Mouse (Mus musculus) embryonic fibroblast, embryonic 13.5 days (primary cell): ENCODE measurements around the gene Car5b. TPM values are rescaled to one million over a fixed set of nuclear protein-coding genes. Genes with fewer than 3 reads are reported as not detected.

Experiments used
- H3K27ac ChIP-seq: 2 replicates; pipeline ENCODE4 v1.5.1; 2012; ENCODE audit warnings: low read length, control low read depth, inconsistent platforms; ENCODE audit not compliant: insufficient read depth
- H3K4me1 ChIP-seq: 2 replicates; pipeline ENCODE4 v1.6.1; 2011; ENCODE audit warnings: low read length; ENCODE audit not compliant: control insufficient read depth, insufficient read depth
- H3K4me3 ChIP-seq: 2 replicates; pipeline ENCODE4 v1.5.1; 2011; ENCODE audit warnings: mild to moderate bottlenecking, control low read depth, low read length; ENCODE audit not compliant: insufficient read depth
- CTCF ChIP-seq: IDR thresholded peaks from 2 replicates; pipeline ENCODE4 v1.5.1; 2011; ENCODE audit warnings: mild to moderate bottlenecking, control low read depth, low read length, moderate library complexity, borderline replicate concordance; ENCODE audit not compliant: insufficient read depth
- POLR2A ChIP-seq: IDR thresholded peaks from 2 replicates; pipeline ENCODE4 v1.6.1; 2011; ENCODE audit warnings: low read depth, mild to moderate bottlenecking, control low read depth, low read length, moderate library complexity
- polyA plus RNA-seq: library from polyadenylated mRNA; stranded (reverse); fragments of >200 nt; gene quantifications from 2 replicates; pipeline ENCODE4 v1.2.4, GENCODE M21; 2011; ENCODE audit warnings: low read depth; ENCODE audit not compliant: missing spikeins, insufficient read length

The Car5b gene
- 7.5 and 9.0 TPM in 2 replicates for polyA plus RNA-seq

- Histone ChIP-seq H3K27ac (no peak within 1 kb of the TSS), H3K4me1 (no peaks in the 10 kb centered on the region), H3K4me3 (peak within 1 kb of the TSS; percentile 42)
- TF ChIP-seq POLR2A (peak; percentile 38), CTCF (no peak)
Measured at GRCm38 (mm10) chrX:164027607-164028289, at the start of gene Car5b. TSS of gene Car5b (minus strand) at chrX:164027997.

DNA sequence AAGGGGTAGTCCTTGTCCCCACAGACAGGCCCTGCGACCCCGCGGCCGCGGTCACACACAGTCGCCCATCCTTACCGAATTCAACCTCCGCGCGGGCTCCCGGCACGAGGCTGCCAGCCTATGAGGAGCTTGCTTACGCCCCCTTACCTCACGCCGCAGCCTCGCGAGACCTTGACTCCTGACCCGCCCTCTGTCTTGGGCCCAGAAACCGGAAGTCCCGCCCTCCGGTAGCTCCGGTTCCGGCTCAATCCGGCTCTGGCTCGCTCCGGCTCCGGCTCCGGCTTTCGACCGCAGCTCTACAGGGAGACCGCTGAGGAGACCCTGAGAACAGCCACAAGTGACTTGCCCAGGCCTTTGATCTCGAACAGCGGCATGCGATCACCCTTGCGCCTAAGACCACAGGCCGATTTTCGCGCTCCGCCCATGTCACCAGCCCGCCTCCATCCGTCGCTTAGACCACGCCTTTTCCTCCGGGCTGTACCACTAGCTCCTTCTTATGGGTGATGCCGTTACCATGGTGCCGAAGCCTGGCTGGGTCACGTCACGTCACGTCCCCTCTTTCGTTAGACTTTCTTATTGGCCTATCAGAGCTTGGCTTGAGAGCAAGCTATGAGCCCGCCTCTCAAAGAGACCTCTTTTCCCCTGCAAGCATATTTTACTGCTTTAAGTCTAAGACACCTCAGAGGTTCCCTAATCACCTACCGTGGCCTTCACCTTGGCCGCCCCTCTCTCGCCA is 48.4 kb upstream of the Car5b start, which contains the start of gene Siah1b:
Gene Siah1b (minus strand): TSS at position 454 of the 736 bp plus-strand sequence.
- Histone ChIP-seq H3K27ac (peak within 1 kb of the TSS; percentile 94), H3K4me1 (no peaks in the 10 kb centered on the region), H3K4me3 (peak within 1 kb of the TSS; percentile 67)
- no peak for TF ChIP-seq CTCF
- TF ChIP-seq POLR2A = peak; percentile 46

- TF ChIP-seq POLR2A = no peak
- TF ChIP-seq CTCF = no peak
- no peak overlapping the region for H3K27ac ChIP-seq
Measured at GRCm38 (mm10) chrX:164068968-164069367, 41.2 kb upstream of the Car5b start.

GRCm38 (mm10) chrX:164066185-164066584 is 38.4 kb upstream of the Car5b start:
- TF ChIP-seq POLR2A (no peak), CTCF (peak; percentile 57; the same call in 1 of the 2 replicates)
- Histone ChIP-seq H3K4me3 (no peak overlapping the region), H3K27ac (no peak overlapping the region), H3K4me1 (no peaks in the 10 kb centered on the region)

More at GRCm38 (mm10) chrX:164068968-164069367, 41.2 kb upstream of the Car5b start:
- Histone ChIP-seq H3K4me3 (no peak overlapping the region), H3K4me1 (no peaks in the 10 kb centered on the region)

DNA sequence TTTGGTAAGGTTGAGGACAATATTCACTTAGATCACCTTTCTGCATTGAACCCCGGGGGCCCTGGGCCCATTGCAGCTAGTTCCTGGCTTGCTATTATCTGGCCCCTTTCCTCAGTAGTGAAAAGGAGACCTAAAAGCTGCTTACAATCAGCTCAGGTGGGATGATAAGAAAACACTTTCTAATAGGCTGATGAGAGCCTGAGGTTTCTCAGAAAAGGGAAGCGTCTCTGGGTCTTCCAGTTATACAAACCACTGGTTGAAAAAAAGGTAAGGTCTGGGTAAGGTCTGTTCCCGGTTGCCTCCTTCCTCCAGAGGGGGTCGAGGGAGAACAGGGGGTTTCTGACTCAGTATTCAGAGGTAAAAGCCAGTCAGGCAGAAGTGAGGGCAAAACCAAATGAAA is 31.3 kb upstream of the Car5b start:
- H3K4me3 ChIP-seq = no peak overlapping the region
- TF ChIP-seq POLR2A = no peak
- TF ChIP-seq CTCF = no peak
- H3K27ac ChIP-seq = no peak overlapping the region
- no peaks in the 10 kb centered on the region for H3K4me1 ChIP-seq

- Histone ChIP-seq H3K4me1 (no peaks in the 10 kb centered on the region), H3K27ac (no peak overlapping the region), H3K4me3 (no peak overlapping the region)
- TF ChIP-seq CTCF (no peak), POLR2A (no peak)
Measured at GRCm38 (mm10) chrX:164058523-164058922, 30.7 kb upstream of the Car5b start.

GRCm38 (mm10) chrX:164055726-164056125 is 27.9 kb upstream of the Car5b start:
- TF ChIP-seq CTCF = no peak
- TF ChIP-seq POLR2A = no peak
- Histone ChIP-seq H3K27ac (no peak overlapping the region), H3K4me3 (no peak overlapping the region), H3K4me1 (no peaks in the 10 kb centered on the region)

- TF ChIP-seq CTCF (no peak), POLR2A (no peak)
- H3K4me3 ChIP-seq = no peak overlapping the region
- no peak overlapping the region for H3K27ac ChIP-seq
- no peaks in the 10 kb centered on the region for H3K4me1 ChIP-seq
Measured at GRCm38 (mm10) chrX:164046736-164047135, 18.9 kb upstream of the Car5b start.

GRCm38 (mm10) chrX:164042069-164042468 is 14.3 kb upstream of the Car5b start:
- Histone ChIP-seq H3K4me3 (no peak overlapping the region), H3K4me1 (no peaks in the 10 kb centered on the region)
- TF ChIP-seq POLR2A = no peak
- TF ChIP-seq CTCF = no peak

DNA sequence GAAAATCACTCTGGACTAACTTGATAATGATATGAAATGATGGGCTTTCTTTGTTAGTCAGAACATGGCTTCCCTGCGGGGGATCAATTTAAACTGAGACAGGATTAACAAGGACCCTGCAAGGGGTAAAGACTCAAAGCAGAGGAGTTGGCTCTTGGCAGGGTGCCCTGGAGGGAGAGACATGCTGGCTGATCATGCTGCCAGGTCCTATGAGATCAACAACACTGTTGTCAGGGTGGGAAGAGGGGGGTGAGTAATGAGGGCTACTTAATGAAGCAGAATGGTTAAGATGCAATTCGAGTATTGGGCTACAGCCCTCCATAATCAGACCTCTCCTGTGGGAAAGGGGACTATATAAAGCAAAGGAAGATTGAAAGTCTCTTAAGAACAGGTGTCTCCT is 11.1 kb upstream of the Car5b start:
- Histone ChIP-seq H3K4me1 (no peaks in the 10 kb centered on the region), H3K27ac (no peak overlapping the region), H3K4me3 (no peak overlapping the region)
- TF ChIP-seq CTCF (no peak), POLR2A (no peak)

More at GRCm38 (mm10) chrX:164042069-164042468, 14.3 kb upstream of the Car5b start:
- H3K27ac ChIP-seq = no peak overlapping the region
